Mouse (Mus musculus): ENCODE data around the gene Tomm70a.

DNA sequence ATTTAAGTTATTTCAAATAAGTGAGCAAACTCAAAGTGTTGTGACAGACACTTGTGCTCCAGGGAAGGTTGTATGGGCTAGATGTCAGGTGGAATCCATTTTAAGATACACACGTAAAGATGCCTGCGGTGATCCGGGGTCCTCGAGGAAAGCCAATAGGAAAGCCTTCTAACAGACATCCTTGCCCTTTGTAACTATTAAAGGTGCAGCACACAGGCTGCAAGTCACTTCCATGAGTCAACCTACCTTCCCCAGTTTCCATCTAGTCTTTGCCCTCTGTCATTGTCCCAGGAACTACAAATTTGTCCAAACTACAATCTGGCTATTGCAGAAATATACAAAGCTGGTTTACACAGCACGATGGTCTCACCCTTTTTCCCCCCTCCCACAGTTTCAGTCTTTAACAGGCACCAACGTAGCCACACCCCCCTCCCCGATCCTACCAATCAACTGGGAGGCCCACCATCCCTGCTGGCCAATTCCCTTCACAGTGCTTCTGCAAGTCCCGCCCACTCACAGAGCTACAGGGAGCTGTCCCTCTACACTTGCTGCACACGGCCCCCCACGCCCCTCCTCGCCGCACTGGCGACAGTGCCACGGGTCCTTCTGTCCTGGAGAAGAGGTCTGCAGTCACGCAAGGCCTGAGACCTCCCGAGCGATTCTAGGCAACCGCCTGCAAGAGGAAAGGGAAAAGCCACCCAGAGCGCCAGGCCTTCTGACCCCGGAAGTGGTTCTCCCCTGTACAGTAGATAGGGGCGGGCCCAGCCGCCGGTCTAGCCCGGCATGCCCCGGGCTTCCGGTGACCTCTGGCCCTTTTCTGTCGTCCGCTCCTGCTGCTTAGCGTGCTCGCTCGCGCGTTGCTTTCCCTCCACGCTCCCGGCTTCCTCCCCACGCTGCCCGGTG lies at the start of gene Tomm70a:
- no peak for TF ChIP-seq CTCF (IDR thresholded peaks at IDR 0.05; ENCODE audit: low read depth)
- no peak for TF ChIP-seq EP300 (optimal IDR thresholded peaks at IDR 0.05)
